Comparison of ENCODE assay signal across 20 mouse cellular contexts in genomic region chr1:186515071-186515470, GRCm38 (mm10).
DNase-seq lines count a peak whose midpoint lies in the region; ATAC-seq and TF ChIP-seq lines count a peak whose summit lies in the region.
"Had no signal": no experiment of that assay in that cellular context is flagged by ENCODE, and none has a peak within 500 bp of the region (broad histone marks: within the 10 kb centered on the region; RNA-seq: fewer than 3 reads in every experiment).

No protein-coding gene starts in this region.

- no peak for TF ChIP-seq EP300 in heart, postnatal 0 days (IDR thresholded peaks at IDR 0.05; ENCODE audit: low read depth)

- no peaks in the 10 kb centered on the region for H3K36me3 ChIP-seq in hindbrain, postnatal 0 days (ENCODE audit: insufficient read depth, low read length)
- no peaks in the 10 kb centered on the region for H3K36me3 ChIP-seq in hindbrain, embryonic 14.5 days (replicated peaks; ENCODE audit: control insufficient read depth, insufficient read depth)
- no peaks in the 10 kb centered on the region for H3K36me3 ChIP-seq in heart, postnatal 0 days (replicated peaks; ENCODE audit: control insufficient read depth, insufficient read depth, low read length)
- no peaks in the 10 kb centered on the region for H3K36me3 ChIP-seq in midbrain, embryonic 11.5 days (ENCODE audit: control insufficient read depth, insufficient read depth, low read length)
- H3K36me3 ChIP-seq: G1E; hindbrain, embryonic 10.5 days; limb, embryonic 15.5 days; midbrain, embryonic 13.5 days had no signal

- TF ChIP-seq POLR2A in brain, embryonic 14.5 days (IDR thresholded peaks at IDR 0.05; ENCODE audit: borderline replicate concordance, extremely low read depth, insufficient read depth, insufficient read length, poor library complexity, severe bottlenecking) = no peak

- H3K27me3 ChIP-seq in hindbrain, postnatal 0 days (ENCODE audit: insufficient read depth, low read length) = no peaks in the 10 kb centered on the region
- no peaks in the 10 kb centered on the region for H3K27me3 ChIP-seq in hindbrain, embryonic 14.5 days (ENCODE audit: control insufficient read depth, insufficient read depth, low read length)
- no peaks in the 10 kb centered on the region for H3K27me3 ChIP-seq in heart, postnatal 0 days (ENCODE audit: control insufficient read depth, insufficient read depth, low read length)
- H3K27me3 ChIP-seq in midbrain, embryonic 11.5 days (ENCODE audit: control insufficient read depth, insufficient read depth, low read length) = no peaks in the 10 kb centered on the region
- H3K27me3 ChIP-seq: limb, embryonic 15.5 days; midbrain, embryonic 13.5 days had no signal

- no peak for ATAC-seq in hindbrain, postnatal 0 days
- no peak for ATAC-seq in hindbrain, embryonic 14.5 days (ENCODE audit: low FRiP score)
- ATAC-seq in heart, postnatal 0 days (ENCODE audit: insufficient read depth, low read depth) = 0 out of 2 replicates have a peak, but pooled peaks have one; percentile 27
- ATAC-seq in midbrain, embryonic 11.5 days (ENCODE audit: low FRiP score) = no peak
- ATAC-seq: forebrain, embryonic 16.5 days; inflammation-experienced regulatory T-cells, adult 6 months; liver, postnatal 0 days; midbrain, embryonic 13.5 days had no signal

- no peak overlapping the region for H3K4me2 ChIP-seq in hindbrain, postnatal 0 days (ENCODE audit: low read depth, low read length)
- H3K4me2 ChIP-seq in hindbrain, embryonic 14.5 days (replicated peaks) = no peak overlapping the region
- H3K4me2 ChIP-seq in heart, postnatal 0 days (ENCODE audit: low read depth, low read length) = no peak overlapping the region
- no peak overlapping the region for H3K4me2 ChIP-seq in midbrain, embryonic 11.5 days
- H3K4me2 ChIP-seq: limb, embryonic 15.5 days; midbrain, embryonic 13.5 days had no signal

- no peak overlapping the region for H3K4me3 ChIP-seq in hindbrain, postnatal 0 days (ENCODE audit: low read length)
- no peak overlapping the region for H3K4me3 ChIP-seq in hindbrain, embryonic 14.5 days (replicated peaks; ENCODE audit: low read length)
- H3K4me3 ChIP-seq in heart, postnatal 0 days (ENCODE audit: low read depth, low read length) = no peak overlapping the region
- H3K4me3 ChIP-seq in midbrain, embryonic 11.5 days (ENCODE audit: low read depth, low read length) = no peak overlapping the region
- H3K4me3 ChIP-seq: erythroblast, embryonic 14.5 days; hindbrain, embryonic 10.5 days; limb, embryonic 15.5 days; midbrain, embryonic 13.5 days; myocyte had no signal

- no peaks in the 10 kb centered on the region for H3K4me1 ChIP-seq in hindbrain, postnatal 0 days (ENCODE audit: insufficient read depth, low read length)
- H3K4me1 ChIP-seq in hindbrain, embryonic 14.5 days (replicated peaks; ENCODE audit: control insufficient read depth, insufficient read depth, low read length) = no peaks in the 10 kb centered on the region
- H3K4me1 ChIP-seq in heart, postnatal 0 days (ENCODE audit: control insufficient read depth, insufficient read depth) = peaks cover 10% of the 10 kb centered on the region; the same call in 1 of the 2 replicates
- H3K4me1 ChIP-seq in midbrain, embryonic 11.5 days (ENCODE audit: control insufficient read depth, insufficient read depth, low read length) = no peaks in the 10 kb centered on the region
- H3K4me1 ChIP-seq: midbrain, embryonic 13.5 days had no signal

- no peak overlapping the region for H3K9ac ChIP-seq in hindbrain, postnatal 0 days (replicated peaks; ENCODE audit: low read length)
- no peak overlapping the region for H3K9ac ChIP-seq in hindbrain, embryonic 14.5 days
- H3K9ac ChIP-seq in heart, postnatal 0 days (replicated peaks; ENCODE audit: low read depth, low read length) = no peak overlapping the region
- no peak overlapping the region for H3K9ac ChIP-seq in midbrain, embryonic 11.5 days (ENCODE audit: low read length)
- H3K9ac ChIP-seq: limb, embryonic 15.5 days; liver, postnatal 0 days; midbrain, embryonic 13.5 days had no signal

- peak; percentile 8 for DNase-seq in hindbrain, postnatal 0 days (ENCODE audit: low spot score)
- no peak for DNase-seq in hindbrain, embryonic 14.5 days (ENCODE audit: low spot score)
- DNase-seq in Muller cell, postnatal 12 days (ENCODE audit: inconsistent ontology term) = peak; percentile 67
- peak; percentile 57 for DNase-seq in brain, embryonic 14.5 days (ENCODE audit: low read depth)
- DNase-seq in heart, postnatal 0 days (ENCODE audit: low spot score) = no peak
- DNase-seq in spleen, adult 18-20 months = no peak
- no peak for DNase-seq in midbrain, embryonic 11.5 days (ENCODE audit: low spot score, missing footprints)
- DNase-seq in ovary, postnatal 14 days (ENCODE audit: low spot score) = no peak
- DNase-seq: kidney, adult 8-10 months; liver, postnatal 0 days; thymus, postnatal 4 days had no signal

- WGBS in hindbrain, postnatal 0 days = 36% methylated on average over 2 of the region's 2 CpGs
- WGBS in hindbrain, embryonic 14.5 days = 72% methylated on average over 2 of the region's 2 CpGs
- WGBS in heart, postnatal 0 days = 18% methylated on average over 2 of the region's 2 CpGs
- 75% methylated on average over 2 of the region's 2 CpGs for WGBS in midbrain, embryonic 11.5 days

- no peaks in the 10 kb centered on the region for H3K9me3 ChIP-seq in hindbrain, postnatal 0 days (ENCODE audit: low read length)
- H3K9me3 ChIP-seq in hindbrain, embryonic 14.5 days (ENCODE audit: control insufficient read depth, low read length) = no peaks in the 10 kb centered on the region
- H3K9me3 ChIP-seq in heart, postnatal 0 days (replicated peaks; ENCODE audit: control insufficient read depth, low read length) = 0 out of 2 replicates have a peak, but pooled peaks cover 3% of the 10 kb centered on the region
- no peaks in the 10 kb centered on the region for H3K9me3 ChIP-seq in midbrain, embryonic 11.5 days (ENCODE audit: control insufficient read depth, low read length)
- H3K9me3 ChIP-seq: hindbrain, embryonic 10.5 days; limb, embryonic 15.5 days; midbrain, embryonic 13.5 days had no signal

- H3K27ac ChIP-seq in hindbrain, postnatal 0 days = no peak overlapping the region
- no peak overlapping the region for H3K27ac ChIP-seq in hindbrain, embryonic 14.5 days
- H3K27ac ChIP-seq in heart, postnatal 0 days (ENCODE audit: low read depth) = no peak overlapping the region
- no peak overlapping the region for H3K27ac ChIP-seq in midbrain, embryonic 11.5 days (ENCODE audit: low read depth, low read length)
- H3K27ac ChIP-seq: hindbrain, embryonic 10.5 days; limb, embryonic 15.5 days; macrophage; midbrain, embryonic 13.5 days had no signal

- no peak for TF ChIP-seq CTCF in hindbrain, postnatal 0 days (IDR thresholded peaks at IDR 0.05; ENCODE audit: low read depth)
- no peak for TF ChIP-seq CTCF in brain, embryonic 14.5 days (IDR thresholded peaks at IDR 0.05; ENCODE audit: borderline replicate concordance, extremely low read depth, insufficient read depth, insufficient read length)
- TF ChIP-seq CTCF in heart, postnatal 0 days (IDR thresholded peaks at IDR 0.05; ENCODE audit: low read depth) = no peak

Comparison
In these comparisons a context has a peak if more than half of its experiments do, and no peak if none do; other contexts are left out.
1. DNase-seq: peak in hindbrain, postnatal 0 days (single experiment), Muller cell, postnatal 12 days (single experiment) and brain, embryonic 14.5 days (single experiment); none in hindbrain, embryonic 14.5 days (single experiment), heart, postnatal 0 days (single experiment), spleen, adult 18-20 months (0 of 2), midbrain, embryonic 11.5 days (single experiment) and ovary, postnatal 14 days (single experiment).